Mouse (Mus musculus): ENCODE results near the gene Vegfa.

DNA sequence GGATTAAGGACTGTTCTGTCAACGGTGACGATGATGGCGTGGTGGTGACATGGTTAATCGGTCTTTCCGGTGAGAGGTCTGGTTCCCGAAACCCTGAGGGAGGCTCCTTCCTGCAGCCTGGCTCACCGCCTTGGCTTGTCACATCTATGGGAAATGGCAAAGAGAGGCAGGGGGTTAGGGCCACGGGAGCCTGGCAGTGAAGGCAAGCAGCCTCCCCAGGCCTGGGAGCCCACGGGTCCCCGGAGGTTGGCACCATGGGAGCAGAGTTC lies 13.5 kb downstream of the Vegfa start:
- TF ChIP-seq POLR2A (IDR thresholded peaks at IDR 0.05; ENCODE audit: extremely low read depth, insufficient read depth, low read length) (no peak), CTCF (IDR thresholded peaks at IDR 0.05; ENCODE audit: low read depth, low read length) (no peak)

Data from liver, adult 2 months (tissue).